13 mouse cellular contexts compared by ENCODE assay signal in genomic region chr2:69047297-69047696, GRCm38 (mm10).
"Had no signal": no experiment of that assay in that cellular context is flagged by ENCODE, and none has a peak within 500 bp of the region (broad histone marks: within the 10 kb centered on the region; RNA-seq: fewer than 3 reads in every experiment).

No protein-coding gene starts in this region.

- H3K9me3 ChIP-seq: limb, embryonic 12.5 days; liver, embryonic 13.5 days; midbrain, embryonic 13.5 days; neural tube, embryonic 12.5 days had no signal

- H3K4me3 ChIP-seq: limb, embryonic 12.5 days; liver, embryonic 13.5 days; midbrain, embryonic 13.5 days; myocyte; neural tube, embryonic 12.5 days had no signal

- H3K27ac ChIP-seq: limb, embryonic 12.5 days; liver, embryonic 13.5 days; midbrain, embryonic 13.5 days; neural tube, embryonic 12.5 days had no signal

- H3K4me1 ChIP-seq: liver, embryonic 13.5 days had no signal

- DNase-seq: kidney, adult 18-20 months; kidney, postnatal 36 days; liver; liver, embryonic 13.5 days; liver, postnatal 0 days; right cerebral cortex, postnatal 4 days; spleen, adult 18-20 months; thymus, adult 18-20 months; thymus, postnatal 14 days had no signal

- H3K9ac ChIP-seq: limb, embryonic 12.5 days; liver, embryonic 13.5 days; liver, postnatal 0 days; midbrain, embryonic 13.5 days; neural tube, embryonic 12.5 days had no signal

- H3K4me2 ChIP-seq: limb, embryonic 12.5 days; liver, embryonic 13.5 days; midbrain, embryonic 13.5 days; neural tube, embryonic 12.5 days had no signal

- ATAC-seq: liver, postnatal 0 days; midbrain, embryonic 13.5 days had no signal

- H3K27me3 ChIP-seq: limb, embryonic 12.5 days; liver, embryonic 13.5 days; midbrain, embryonic 13.5 days; neural tube, embryonic 12.5 days had no signal

- H3K36me3 ChIP-seq: limb, embryonic 12.5 days; liver, embryonic 13.5 days; midbrain, embryonic 13.5 days; neural tube, embryonic 12.5 days had no signal
